ENCODE assay signal across 9 mouse cellular contexts in the genomic region with DNA sequence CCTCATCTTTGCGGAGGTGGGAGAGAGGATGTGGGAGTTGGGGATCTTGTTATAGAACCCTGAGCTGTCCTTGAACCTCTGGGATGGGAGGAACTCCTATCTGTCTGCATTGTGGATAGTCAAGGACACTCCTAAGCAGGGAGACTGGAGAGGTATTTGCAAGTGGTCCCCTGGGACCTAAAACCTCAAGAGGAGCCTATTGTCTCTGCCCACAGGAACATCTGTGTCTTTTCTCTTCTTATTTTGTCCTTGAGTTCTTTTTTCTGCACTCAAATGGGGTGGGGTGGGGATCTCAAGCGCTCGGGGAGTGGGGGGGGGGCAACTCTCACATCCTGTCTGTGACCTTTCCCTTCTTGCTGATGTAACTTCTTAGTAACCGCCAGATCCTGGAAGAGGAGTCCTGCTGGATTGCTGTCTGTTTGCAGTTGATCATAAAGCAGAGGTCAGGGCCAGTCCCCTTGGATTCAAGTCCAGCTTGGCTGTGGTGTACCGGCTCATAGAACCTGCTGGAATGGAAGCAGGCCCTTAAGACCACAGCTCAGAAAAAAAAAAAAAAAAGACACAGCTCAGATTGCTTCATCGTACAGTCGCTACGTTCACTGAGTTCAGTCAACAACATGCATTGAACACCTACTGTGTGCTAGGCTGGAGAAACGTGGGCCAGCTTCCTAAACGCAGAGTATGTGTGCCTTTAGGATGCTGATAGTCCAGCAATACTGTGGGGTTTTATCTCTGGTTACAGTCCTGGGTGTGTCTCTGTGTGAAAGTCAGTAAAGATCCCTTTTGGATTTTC. TPM values are rescaled to one million over a fixed set of nuclear protein-coding genes. Genes with fewer than 3 reads are reported as not detected.
DNase-seq lines count a peak whose midpoint lies in the region; ATAC-seq lines count a peak whose summit lies in the region.
"Had no signal": no experiment of that assay in that cellular context is flagged by ENCODE, and none has a peak within 500 bp of the region (broad histone marks: within the 10 kb centered on the region; RNA-seq: fewer than 3 reads in every experiment).

No protein-coding gene starts in this region.

- H3K27ac ChIP-seq in hindbrain, embryonic 16.5 days (ENCODE audit: low read depth, low read length): no peak overlapping the region
- no peak overlapping the region for H3K27ac ChIP-seq in hindbrain, embryonic 10.5 days
- H3K27ac ChIP-seq in forebrain, embryonic 15.5 days (replicated peaks): no peak overlapping the region

- H3K36me3 ChIP-seq in hindbrain, embryonic 16.5 days (ENCODE audit: control insufficient read depth, insufficient read depth, low read length): no peaks in the 10 kb centered on the region
- no peaks in the 10 kb centered on the region for H3K36me3 ChIP-seq in hindbrain, embryonic 10.5 days
- no peaks in the 10 kb centered on the region for H3K36me3 ChIP-seq in forebrain, embryonic 15.5 days

- H3K4me2 ChIP-seq in hindbrain, embryonic 16.5 days (ENCODE audit: low read length): peak overlapping the region; percentile 74
- no peak overlapping the region for H3K4me2 ChIP-seq in forebrain, embryonic 15.5 days (replicated peaks)

- no peak overlapping the region for H3K9ac ChIP-seq in hindbrain, embryonic 16.5 days (ENCODE audit: low read depth, low read length)
- H3K9ac ChIP-seq in forebrain, embryonic 15.5 days (replicated peaks): no peak overlapping the region

- no peak for ATAC-seq in hindbrain, embryonic 16.5 days
- no peak for ATAC-seq in forebrain, embryonic 15.5 days (replicated peaks)

- 47% methylated on average over 10 of the region's 10 CpGs for WGBS in hindbrain, embryonic 16.5 days
- WGBS in hindbrain, embryonic 10.5 days: 48% methylated on average over 10 of the region's 10 CpGs
- WGBS in forebrain, embryonic 15.5 days: 57% methylated on average over 10 of the region's 10 CpGs

- no peak overlapping the region for H3K4me3 ChIP-seq in hindbrain, embryonic 16.5 days (ENCODE audit: low read length)
- no peak overlapping the region for H3K4me3 ChIP-seq in hindbrain, embryonic 10.5 days
- H3K4me3 ChIP-seq in forebrain, embryonic 15.5 days: no peak overlapping the region

- no peak for DNase-seq in hindbrain, embryonic 10.5 days (ENCODE audit: low spot score)
- peak; percentile 64 for DNase-seq in CD4-positive, CD25-positive, alpha-beta regulatory T cell, adult 2 months (ENCODE audit: low read depth, low spot score)
- DNase-seq in adrenal gland, adult 8-10 months: peak; percentile 65
- peak; percentile 32 to 54 for DNase-seq in kidney, postnatal 36 days
- DNase-seq in retina, postnatal 1 day: no peak
- DNase-seq in right cerebral cortex, postnatal 10 days (ENCODE audit: low spot score in 2 of 2): no peak

- no peaks in the 10 kb centered on the region for H3K9me3 ChIP-seq in hindbrain, embryonic 16.5 days (ENCODE audit: control insufficient read depth, low read length)
- no peaks in the 10 kb centered on the region for H3K9me3 ChIP-seq in hindbrain, embryonic 10.5 days
- H3K9me3 ChIP-seq in forebrain, embryonic 15.5 days: no peaks in the 10 kb centered on the region

- no peaks in the 10 kb centered on the region for H3K27me3 ChIP-seq in hindbrain, embryonic 16.5 days (replicated peaks; ENCODE audit: control insufficient read depth, insufficient read depth, low read length)
- peaks cover 76% of the 10 kb centered on the region for H3K27me3 ChIP-seq in hindbrain, embryonic 10.5 days (ENCODE audit: insufficient read depth, poor library complexity, severe bottlenecking)
- H3K27me3 ChIP-seq in forebrain, embryonic 15.5 days: peaks cover 6% of the 10 kb centered on the region; the same call in 1 of the 2 replicates

- peaks cover 6% of the 10 kb centered on the region for H3K4me1 ChIP-seq in hindbrain, embryonic 16.5 days (ENCODE audit: control insufficient read depth, insufficient read depth, low read depth, low read length)
- peaks cover 56% of the 10 kb centered on the region for H3K4me1 ChIP-seq in hindbrain, embryonic 10.5 days (replicated peaks)
- H3K4me1 ChIP-seq in forebrain, embryonic 15.5 days: peaks cover 13% of the 10 kb centered on the region

RNA-seq across cellular contexts. Expression of a gene that starts 1.8 kb away (rescaled TPM):
- 13.6 and 16.6 TPM in 2 replicates for polyA plus RNA-seq in hindbrain, embryonic 16.5 days (2015; fragmentation: Nextera tagmentation; extraction: Ambion mirVana)
- 31.0 and 41.3 TPM in 2 replicates for polyA plus RNA-seq in hindbrain, embryonic 10.5 days (2016; fragmentation: Nextera tagmentation; extraction: Ambion mirVana)
- 10 to 100 TPM in 2 of 4 experiments, 1 to 10 TPM in 2; 7.7 to 21.1 (median 13.2) TPM for total RNA-seq in adrenal gland, adult 8-10 months (2022)
- 19.8 and 20.3 TPM in 2 replicates for polyA plus RNA-seq in forebrain, embryonic 15.5 days (2015; fragmentation: Nextera tagmentation; extraction: Ambion mirVana)

RNA-seq across cellular contexts. Expression of a gene that starts 2.4 kb away (rescaled TPM):
- polyA plus RNA-seq in hindbrain, embryonic 16.5 days (2015; fragmentation: Nextera tagmentation; extraction: Ambion mirVana): 0.74 and 1.5 TPM in 2 replicates
- polyA plus RNA-seq in hindbrain, embryonic 10.5 days (2016; fragmentation: Nextera tagmentation; extraction: Ambion mirVana): 0.85 and 1.6 TPM in 2 replicates
- 1 to 10 TPM in 3 of 4 experiments, under 1 TPM in 1; 0.83 to 2.8 (median 1.3) TPM for total RNA-seq in adrenal gland, adult 8-10 months (2022)
- polyA plus RNA-seq in forebrain, embryonic 15.5 days (2015; fragmentation: Nextera tagmentation; extraction: Ambion mirVana): 0.28 TPM in 1 of 2 replicates, not detected in the other

RNA-seq across cellular contexts. Expression of a gene that starts 4.8 kb away (rescaled TPM):
- 0.35 and 0.64 TPM in 2 replicates for polyA plus RNA-seq in hindbrain, embryonic 16.5 days (2015; fragmentation: Nextera tagmentation; extraction: Ambion mirVana)
- 0.37 and 0.61 TPM in 2 replicates for polyA plus RNA-seq in hindbrain, embryonic 10.5 days (2016; fragmentation: Nextera tagmentation; extraction: Ambion mirVana)
- under 1 TPM in 1 of 4 experiments, not detected in 3; 0.65 TPM for total RNA-seq in adrenal gland, adult 8-10 months (2022)
- polyA plus RNA-seq in forebrain, embryonic 15.5 days (2015; fragmentation: Nextera tagmentation; extraction: Ambion mirVana): 0.42 and 0.48 TPM in 2 replicates
- total RNA-seq: adrenal gland, adult 18-20 months had no signal

RNA-seq across cellular contexts. Expression of a gene that starts 5.1 kb away (rescaled TPM):
- 167 and 218 TPM in 2 replicates for polyA plus RNA-seq in hindbrain, embryonic 16.5 days (2015; fragmentation: Nextera tagmentation; extraction: Ambion mirVana)
- 9.3 and 13.1 TPM in 2 replicates for polyA plus RNA-seq in hindbrain, embryonic 10.5 days (2016; fragmentation: Nextera tagmentation; extraction: Ambion mirVana)
- total RNA-seq in adrenal gland, adult 8-10 months (2022): 100 to 1,000 TPM; 741 to 924 (median 745) TPM
- 24.8 and 24.9 TPM in 2 replicates for polyA plus RNA-seq in forebrain, embryonic 15.5 days (2015; fragmentation: Nextera tagmentation; extraction: Ambion mirVana)

RNA-seq across cellular contexts. Expression of a gene that starts 16.3 kb away (rescaled TPM):
- polyA plus RNA-seq in hindbrain, embryonic 16.5 days (2015; fragmentation: Nextera tagmentation; extraction: Ambion mirVana): 0.05 TPM in 1 of 2 replicates, not detected in the other
- polyA plus RNA-seq in hindbrain, embryonic 10.5 days (2016; fragmentation: Nextera tagmentation; extraction: Ambion mirVana): not detected in 2 replicates
- total RNA-seq in adrenal gland, adult 8-10 months (2022): not detected
- polyA plus RNA-seq in forebrain, embryonic 15.5 days (2015; fragmentation: Nextera tagmentation; extraction: Ambion mirVana): 0.15 TPM in 1 of 2 replicates, not detected in the other
- total RNA-seq: adrenal gland, adult 18-20 months had no signal

Comparison
In these comparisons a context has a peak if more than half of its experiments do, and no peak if none do; other contexts are left out.
1. DNase-seq: peak in CD4-positive, CD25-positive, alpha-beta regulatory T cell, adult 2 months (single experiment), adrenal gland, adult 8-10 months (single experiment) and kidney, postnatal 36 days (2 of 2); none in hindbrain, embryonic 10.5 days (single experiment), retina, postnatal 1 day (single experiment) and right cerebral cortex, postnatal 10 days (0 of 2).